Mouse (Mus musculus): ENCODE results near the gene Ampd2. TPM values are rescaled to one million over a fixed set of nuclear protein-coding genes. Genes with fewer than 3 reads are reported as not detected.

Ampd2 gene
- 10 to 100 TPM; 31.3 to 34.8 TPM for total RNA-seq (2023)

GRCm38 (mm10) chr3:108086470-108086979 is at the start of gene Ampd2:
TSS of gene Ampd2 (minus strand) at chr3:108086651.

GRCm38 (mm10) chr3:108092536-108093115 is 6.2 kb upstream of the Ampd2 start, which contains the start of gene Gnat2:
TSS of gene Gnat2 (plus strand) at chr3:108092789.

DNA sequence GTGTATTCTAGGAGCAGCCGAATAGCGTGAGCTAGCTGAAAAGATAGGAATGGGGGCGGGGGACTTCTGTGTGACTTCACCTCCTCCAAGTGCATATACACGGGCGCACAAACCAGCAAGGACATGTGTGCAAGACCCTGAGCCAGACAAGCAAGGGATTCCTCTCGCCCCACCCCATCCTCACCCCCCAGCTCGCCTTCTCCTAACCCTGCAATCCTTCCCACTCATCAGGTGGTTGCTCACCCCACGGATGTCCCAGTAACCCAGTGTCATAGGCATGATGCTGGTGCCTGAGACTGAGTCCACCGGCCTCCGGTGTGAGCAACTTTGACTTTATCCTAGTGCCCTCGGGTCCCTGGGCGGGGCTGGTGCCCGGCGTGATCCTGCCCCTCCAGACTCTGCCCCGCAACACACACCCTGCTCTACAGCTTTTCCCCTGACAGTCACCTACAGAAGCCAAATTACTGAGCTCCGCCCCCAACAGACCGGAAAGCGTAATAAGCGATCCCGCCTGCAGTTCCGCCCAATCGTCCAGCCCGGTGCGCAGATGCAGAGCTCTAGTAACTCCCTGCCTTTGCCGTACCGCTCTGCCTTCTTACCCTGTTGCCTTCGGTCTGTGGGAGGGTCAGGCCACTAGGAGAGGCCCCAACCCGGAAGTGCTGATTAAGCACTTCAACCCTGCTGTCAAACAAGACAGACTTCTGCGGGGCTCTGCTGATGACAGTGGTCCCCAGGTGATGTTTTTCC is 41.9 kb downstream of the Ampd2 start, which contains the start of gene Gstm4:
Gene Gstm4, minus strand, starts transcription at position 501 of the 747 bp plus-strand sequence.

Other genes with a start within 250 kb of the Ampd2 start
- not detected for gene Eps8l3, start 209.4 kb downstream of the Ampd2 start, total RNA-seq (2023)
- 1 to 10 TPM; 1.1 to 1.3 TPM for gene Gstm5, start 190.8 kb downstream of the Ampd2 start, total RNA-seq (2023)
- gene Gstm7, start 154.8 kb downstream of the Ampd2 start, total RNA-seq (2023): 1 to 10 TPM; 1.4 to 2.5 TPM
- gene Gstm6, start 142.9 kb downstream of the Ampd2 start, total RNA-seq (2023): not detected
- gene Gstm3, start 117.4 kb downstream of the Ampd2 start, total RNA-seq (2023): not detected
- gene Gstm2, start 100.2 kb downstream of the Ampd2 start, total RNA-seq (2023): under 1 TPM in 1 of 2 experiments, not detected in 1; 0.79 TPM
- gene Gstm1, start 68.7 kb downstream of the Ampd2 start, total RNA-seq (2023): 100 to 1,000 TPM in 1 of 2 experiments, 10 to 100 TPM in 1; 97.1 to 125 TPM
- 1 to 10 TPM; 3.9 to 5.4 TPM for gene Gstm4, start 41.8 kb downstream of the Ampd2 start, total RNA-seq (2023)
- gene Gnat2, start 6.1 kb upstream of the Ampd2 start, total RNA-seq (2023): not detected
- gene Gnai3, start 59.5 kb upstream of the Ampd2 start, total RNA-seq (2023): 10 to 100 TPM; 62.0 to 70.1 TPM
- not detected for gene Gpr61, start 68.2 kb upstream of the Ampd2 start, total RNA-seq (2023)
- 1 to 10 TPM; 2.7 to 4.0 TPM for gene Amigo1, start 99.7 kb upstream of the Ampd2 start, total RNA-seq (2023)
- gene Cyb561d1, start 114.6 kb upstream of the Ampd2 start, total RNA-seq (2023): 10 to 100 TPM; 19.2 to 22.1 TPM
- gene Atxn7l2, start 124.3 kb upstream of the Ampd2 start, total RNA-seq (2023): 10 to 100 TPM; 16.7 to 17.0 TPM
- gene Sypl2, start 140.0 kb upstream of the Ampd2 start, total RNA-seq (2023): not detected
- 10 to 100 TPM; 42.6 to 47.6 TPM for gene Psma5, start 170.3 kb upstream of the Ampd2 start, total RNA-seq (2023)
- 100 to 1,000 TPM; 125 to 140 TPM for gene Sort1, start 197.4 kb upstream of the Ampd2 start, total RNA-seq (2023)